Mouse (Mus musculus) hindbrain, embryonic 16.5 days (tissue): ENCODE results near the gene Gba. TPM values are rescaled to one million over a fixed set of nuclear protein-coding genes. Genes with fewer than 3 reads are reported as not detected.
A peak's percentile ranks its signal among the peaks of the same experiment; 100 is the strongest.
"Not testable (repeated sequence)": the region's sequence is repeated elsewhere in the genome, so short reads cannot be mapped to it uniquely, and the experiment has no call there.

ENCODE experiments used
- ATAC-seq: fragments of 200-750 bp; cut with Nextera tagmentation; 2 replicates; pipeline ENCODE4 v1.8.0; 2017; ENCODE audit warnings: moderate TSS enrichment, moderate library complexity
- H3K27ac ChIP-seq: fragments of 300-500 bp; sonication (generic); 2 replicates; pipeline ENCODE4 v1.5.1; 2014; ENCODE audit warnings: low read depth, mild to moderate bottlenecking, control low read depth, low read length, moderate library complexity
- H3K27me3 ChIP-seq: fragments of 300-500 bp; sonication (generic); replicated peaks from 2 replicates; pipeline ENCODE4 v1.6.1; 2014; ENCODE audit warnings: low read length; ENCODE audit not compliant: control insufficient read depth, insufficient read depth
- H3K36me3 ChIP-seq: fragments of 300-500 bp; sonication (generic); 2 replicates; pipeline ENCODE4 v1.6.1; 2014; ENCODE audit warnings: mild to moderate bottlenecking, low read length, moderate library complexity, mixed read lengths; ENCODE audit not compliant: control insufficient read depth, insufficient read depth
- H3K4me1 ChIP-seq: fragments of 300-500 bp; sonication (generic); 2 replicates; pipeline ENCODE4 v1.6.1; 2014; ENCODE audit warnings: low read depth, low read length; ENCODE audit not compliant: control insufficient read depth, insufficient read depth
- H3K4me2 ChIP-seq: fragments of 300-500 bp; sonication (generic); 2 replicates; pipeline ENCODE4 v1.6.1; 2014; ENCODE audit warnings: mild to moderate bottlenecking, low read length, control low read depth, moderate library complexity
- H3K4me3 ChIP-seq: fragments of 300-500 bp; sonication (generic); 2 replicates; pipeline ENCODE4 v1.5.1; 2014; ENCODE audit warnings: mild to moderate bottlenecking, low read length, control low read depth, moderate library complexity
- H3K9ac ChIP-seq: fragments of 300-500 bp; sonication (generic); 2 replicates; pipeline ENCODE4 v1.6.1; 2014; ENCODE audit warnings: low read depth, mild to moderate bottlenecking, control low read depth, low read length, moderate library complexity
- H3K9me3 ChIP-seq: fragments of 300-500 bp; sonication (generic); 2 replicates; pipeline ENCODE4 v1.6.1; 2014; ENCODE audit warnings: mild to moderate bottlenecking, low read length, moderate library complexity; ENCODE audit not compliant: control insufficient read depth
- WGBS: fragments of 180-500 bp; shearing (Covaris S2); extraction: QIAGEN DNeasy Blood & Tissue Kit; methylation state at CpG from one replicate; pipeline ENCODE4 v1.1.7; 2014; 5-methylcytosine and 5-hydroxymethylcytosine counted together
- polyA plus RNA-seq: library from polyadenylated mRNA; unstranded; fragments of >200 nt; fragmentation: Nextera tagmentation; extraction: Ambion mirVana; gene quantifications from 2 replicates; pipeline ENCODE4 v1.2.1, GENCODE M21; 2015

Gene Gba
- 51.8 and 54.0 TPM in 2 replicates for polyA plus RNA-seq

DNA sequence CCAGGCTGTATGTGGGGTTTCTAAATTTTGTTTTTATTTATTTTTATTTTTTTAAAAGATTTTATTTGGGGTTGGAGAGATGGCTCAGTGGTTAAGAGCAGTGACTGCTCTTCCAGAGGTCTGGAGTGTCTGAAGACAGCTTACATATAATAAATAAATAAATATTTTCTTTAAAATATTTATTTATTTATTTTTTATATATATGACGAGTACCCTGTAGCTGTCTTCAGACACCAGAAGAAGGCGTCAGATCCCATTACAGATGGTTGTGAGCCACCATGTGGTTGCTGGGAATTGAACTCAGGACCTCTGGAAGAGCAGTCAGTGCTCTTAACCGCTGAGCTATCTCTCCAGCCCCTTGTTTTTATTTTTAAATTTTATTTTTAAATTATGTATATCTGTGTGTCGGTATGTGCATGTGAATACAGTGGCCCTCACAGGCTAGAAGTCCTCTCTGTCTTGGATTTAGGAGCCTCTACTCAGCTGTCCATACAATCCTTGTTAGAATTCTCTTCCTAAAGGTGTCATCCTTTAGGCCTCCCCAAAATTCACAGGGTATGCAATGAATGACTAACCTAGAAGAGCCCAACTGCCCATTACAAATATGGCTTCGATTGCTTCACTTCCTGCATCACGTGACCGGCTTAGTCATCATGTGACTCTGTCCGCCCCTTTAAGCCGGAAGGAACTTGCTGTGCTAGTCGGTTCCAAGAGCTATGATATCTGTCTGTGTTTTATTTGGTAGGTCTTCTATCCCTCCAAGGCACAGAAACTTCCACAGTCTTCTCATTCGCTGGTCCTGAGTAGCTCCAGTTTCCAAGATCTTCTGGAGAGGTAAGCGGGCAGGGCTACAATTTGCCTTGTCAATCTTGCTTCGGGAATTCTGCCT, at the start of gene Gba:
Gene Gba (plus strand): TSS at position 676 of the 889 bp plus-strand sequence.
- H3K27ac ChIP-seq: peak within 1 kb of the TSS; percentile 10; the same call in 1 of the 2 replicates
- peak; percentile 89 for ATAC-seq

DNA sequence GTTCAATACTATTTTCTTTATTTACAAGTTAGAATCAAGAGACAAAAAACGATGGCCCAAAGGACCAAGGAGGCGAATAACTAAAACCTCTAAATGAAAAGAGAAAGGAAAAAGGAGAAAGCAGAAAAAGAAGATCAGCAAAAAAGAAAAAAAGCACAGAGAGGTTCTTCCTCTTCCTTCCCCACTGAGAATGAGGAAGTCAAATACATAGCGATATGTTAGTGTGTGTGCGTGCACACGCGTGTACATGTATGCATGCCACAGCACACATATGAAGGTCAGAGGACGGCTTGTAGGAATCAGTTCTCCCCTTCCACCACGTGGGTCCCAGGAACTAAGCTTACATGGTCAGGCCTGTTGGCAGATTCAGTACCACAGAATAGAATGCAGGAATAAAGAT, 45.8 kb upstream of the Gba start:
- Histone ChIP-seq H3K9ac (no peak overlapping the region; the same call in 1 of the 2 replicates), H3K27me3 (no peaks in the 10 kb centered on the region), H3K4me2 (no peak overlapping the region), H3K9me3 (no peaks in the 10 kb centered on the region), H3K36me3 (0 out of 2 replicates have a peak, but pooled peaks cover 3% of the 10 kb centered on the region), H3K27ac (no peak overlapping the region), H3K4me1 (peaks cover 16% of the 10 kb centered on the region), H3K4me3 (no peak overlapping the region)
- no peak for ATAC-seq
- WGBS: 90% methylated on average over 8 of the region's 8 CpGs

More for the DNA sequence above, at the start of gene Gba:
- Histone ChIP-seq H3K4me3 (peak within 1 kb of the TSS; percentile 59), H3K4me2 (peak within 1 kb of the TSS; percentile 87), H3K27me3 (no peaks in the 10 kb centered on the region), H3K9ac (peak within 1 kb of the TSS; percentile 67), H3K36me3 (peaks cover 13% of the 10 kb centered on the region; the same call in 1 of the 2 replicates), H3K4me1 (peaks cover 5% of the 10 kb centered on the region), H3K9me3 (no peaks in the 10 kb centered on the region)
- WGBS: 25% methylated on average over 13 of the region's 13 CpGs

DNA sequence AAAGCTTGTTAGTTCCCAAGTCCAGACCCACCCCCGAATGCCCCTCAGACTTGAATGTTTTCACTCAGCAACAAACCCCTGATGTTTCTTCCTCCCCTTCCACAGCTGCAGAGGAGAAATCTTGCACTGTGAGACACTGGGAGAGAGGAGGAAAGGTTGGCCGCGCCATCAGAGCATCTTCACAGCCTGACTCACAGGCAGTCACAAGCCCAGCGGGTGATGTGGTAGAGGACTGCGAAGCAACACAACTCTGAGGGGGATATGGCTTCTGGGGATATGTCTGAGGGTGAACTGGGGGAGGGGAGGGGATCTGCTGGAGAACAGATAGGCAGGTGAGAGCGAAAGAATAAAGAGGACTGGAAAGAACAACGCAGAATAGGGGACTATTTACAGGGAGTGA, 44.1 kb upstream of the Gba start:
- Histone ChIP-seq H3K9ac (peak overlapping the region; percentile 86), H3K4me1 (peaks cover 16% of the 10 kb centered on the region), H3K4me2 (peak overlapping the region; percentile 80), H3K4me3 (peak overlapping the region; percentile 88), H3K27ac (peak overlapping the region; percentile 61), H3K27me3 (no peaks in the 10 kb centered on the region), H3K9me3 (no peaks in the 10 kb centered on the region), H3K36me3 (0 out of 2 replicates have a peak, but pooled peaks cover 3% of the 10 kb centered on the region)
- no peak for ATAC-seq
- WGBS: 15% methylated on average over 7 of the region's 7 CpGs

DNA sequence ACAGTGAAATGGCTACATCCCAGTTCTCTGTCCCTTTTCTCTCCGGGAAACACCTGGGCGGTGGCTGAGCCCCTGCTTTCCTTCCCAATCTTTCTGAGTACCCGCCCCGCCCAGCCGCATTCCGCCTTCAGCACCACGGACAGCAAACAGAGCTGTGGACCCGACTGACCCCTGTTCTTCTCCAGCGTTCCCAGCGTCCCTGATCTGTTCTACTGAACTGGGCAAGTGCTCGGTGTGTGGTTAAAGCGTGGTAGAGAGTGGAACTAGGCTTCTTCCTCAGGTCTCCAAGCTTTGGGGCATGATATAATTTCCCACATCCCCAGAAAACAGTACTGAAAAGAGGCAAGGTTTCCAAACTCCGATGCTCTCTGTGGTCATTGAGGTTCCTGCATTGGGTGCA, 43.5 kb upstream of the Gba start:
- H3K9ac ChIP-seq: peak overlapping the region; percentile 86
- peaks cover 21% of the 10 kb centered on the region for H3K4me1 ChIP-seq
- no peaks in the 10 kb centered on the region for H3K27me3 ChIP-seq
- 0 out of 2 replicates have a peak, but pooled peaks cover 3% of the 10 kb centered on the region for H3K36me3 ChIP-seq
- WGBS: 1% methylated on average over 13 of the region's 13 CpGs
- H3K9me3 ChIP-seq: no peaks in the 10 kb centered on the region
- peak overlapping the region; percentile 80 for H3K4me2 ChIP-seq
- ATAC-seq: peak; percentile 24; the same call in 1 of the 2 replicates
- peak overlapping the region; percentile 76 for H3K27ac ChIP-seq
- H3K4me3 ChIP-seq: peak overlapping the region; percentile 88

DNA sequence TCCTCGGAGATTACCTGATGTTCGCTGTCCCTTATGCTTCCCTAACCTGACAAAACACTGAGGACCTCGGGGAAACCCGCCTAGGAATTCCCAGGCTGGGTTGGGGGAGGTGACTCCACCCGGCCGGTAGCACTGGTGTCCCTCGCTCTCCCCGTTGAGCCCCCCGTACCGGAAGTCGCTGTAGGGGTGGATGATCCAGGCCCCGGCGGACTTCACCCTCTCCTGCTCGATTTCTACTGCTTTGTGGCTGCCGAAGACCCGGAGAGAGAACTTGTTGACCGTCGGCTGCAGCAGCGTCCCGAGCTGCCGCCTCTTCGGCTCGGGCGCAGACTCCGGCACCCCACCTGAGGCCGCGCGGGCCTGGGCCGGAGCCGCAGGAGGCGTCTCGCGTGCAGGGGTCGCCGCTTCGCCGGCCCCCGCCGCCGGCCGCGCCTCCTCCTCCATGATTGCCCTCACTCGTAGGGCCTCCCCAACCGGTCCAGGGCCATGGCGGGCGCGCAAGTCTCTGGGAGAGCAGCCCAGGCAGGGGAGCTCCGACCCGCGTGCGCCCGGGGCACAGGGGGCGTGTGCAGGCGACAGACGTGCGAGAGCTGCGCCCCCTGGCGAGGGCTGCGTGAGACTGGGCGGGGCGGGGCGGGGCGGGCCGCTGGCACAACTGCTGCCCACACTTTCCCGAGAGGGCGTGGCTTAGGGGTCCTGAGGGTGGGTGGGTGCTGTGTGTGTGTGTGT, 42.9 kb upstream of the Gba start, which contains the start of gene Hcn3:
Gene Hcn3 (minus strand): TSS at position 581 of the 729 bp plus-strand sequence.
- Histone ChIP-seq H3K27ac (peak within 1 kb of the TSS; percentile 76), H3K36me3 (0 out of 2 replicates have a peak, but pooled peaks cover 3% of the 10 kb centered on the region), H3K9me3 (no peaks in the 10 kb centered on the region), H3K27me3 (no peaks in the 10 kb centered on the region), H3K4me2 (peak within 1 kb of the TSS; percentile 80), H3K4me3 (peak within 1 kb of the TSS; percentile 88), H3K9ac (peak within 1 kb of the TSS; percentile 86), H3K4me1 (peaks cover 22% of the 10 kb centered on the region)
- peak; percentile 83 for ATAC-seq
- WGBS: under 1% methylated on average over 57 of the region's 66 CpGs

DNA sequence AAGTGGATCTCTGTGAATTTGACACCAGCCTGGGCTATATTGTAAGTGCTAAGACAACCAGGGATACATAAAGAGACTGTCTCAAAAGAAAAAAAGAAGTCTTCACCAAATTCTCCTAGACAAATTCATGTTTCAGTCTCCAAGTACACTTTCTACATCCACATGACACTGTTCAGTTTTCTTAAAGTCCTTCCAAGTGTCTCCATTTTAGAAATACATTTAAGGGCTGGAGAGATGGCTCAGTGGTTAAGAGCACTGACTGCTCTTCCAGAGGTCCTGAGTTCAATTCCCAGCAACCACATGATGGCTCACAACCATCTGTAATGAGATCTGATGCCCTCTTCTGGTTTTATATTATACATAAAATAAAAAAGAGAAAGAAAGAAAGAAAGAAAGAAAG, 41.5 kb upstream of the Gba start:
- H3K4me2 ChIP-seq, H3K27me3 ChIP-seq, ATAC-seq, H3K4me3 ChIP-seq, H3K27ac ChIP-seq, H3K9me3 ChIP-seq, H3K9ac ChIP-seq, H3K36me3 ChIP-seq: not testable (repeated sequence)
- H3K4me1 ChIP-seq: peaks cover 32% of the 10 kb centered on the region

DNA sequence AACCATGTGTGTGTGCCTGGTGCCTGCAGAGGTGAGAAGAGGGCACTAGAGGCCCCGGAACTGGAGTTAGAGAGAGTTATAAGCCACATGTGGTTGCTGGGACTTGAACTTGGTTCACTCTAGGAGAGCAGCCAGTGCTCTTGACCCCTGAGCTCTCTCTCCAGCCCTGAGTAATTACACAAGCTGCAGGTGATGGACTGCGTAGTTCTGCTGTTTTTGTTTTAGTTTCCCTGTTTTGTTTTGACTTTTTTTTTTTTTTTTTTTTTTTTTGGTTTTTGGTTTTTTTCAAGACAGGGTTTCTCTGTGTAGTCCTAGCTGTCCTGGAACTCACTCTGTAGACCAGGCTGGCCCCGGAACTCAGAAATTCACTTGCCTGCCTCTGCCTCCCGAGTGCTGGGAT, 40.9 kb upstream of the Gba start:
- Histone ChIP-seq H3K9ac (no peak overlapping the region), H3K27ac (no peak overlapping the region), H3K27me3 (no peaks in the 10 kb centered on the region), H3K9me3 (no peaks in the 10 kb centered on the region), H3K4me1 (peaks cover 36% of the 10 kb centered on the region), H3K4me2 (no peak overlapping the region), H3K4me3 (no peak overlapping the region), H3K36me3 (no peaks in the 10 kb centered on the region)
- ATAC-seq: no peak
- 89% methylated on average over 4 of the region's 4 CpGs for WGBS

DNA sequence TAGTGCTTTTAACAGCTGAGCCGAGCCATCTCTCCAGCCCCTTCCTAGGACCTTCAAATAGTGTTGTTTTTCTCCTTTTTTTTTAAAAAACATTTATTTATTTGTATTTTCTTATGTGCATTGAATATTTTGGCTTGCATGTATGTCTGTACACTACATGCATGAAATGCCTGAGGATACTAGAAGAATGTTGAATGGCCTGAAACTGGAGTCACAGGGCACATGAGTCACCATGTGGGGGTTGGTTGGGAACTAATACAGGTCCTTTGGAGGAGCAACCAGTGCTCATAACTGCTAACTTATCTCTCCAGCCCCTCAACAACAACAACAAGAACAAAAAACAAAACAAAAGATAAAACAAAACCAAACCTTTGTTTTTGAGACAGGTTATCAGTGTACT, 39.6 kb upstream of the Gba start:
- Histone ChIP-seq H3K4me1 (peaks cover 30% of the 10 kb centered on the region), H3K9ac (no peak overlapping the region), H3K4me3 (no peak overlapping the region), H3K27me3 (no peaks in the 10 kb centered on the region), H3K9me3 (no peaks in the 10 kb centered on the region), H3K4me2 (no peak overlapping the region), H3K36me3 (no peaks in the 10 kb centered on the region), H3K27ac (no peak overlapping the region)
- 78% methylated on average over 1 of the region's 1 CpGs for WGBS
- ATAC-seq: no peak
